Mouse (Mus musculus) limb, embryonic 15.5 days (tissue): ENCODE results near the gene Esrrg. TPM values are rescaled to one million over a fixed set of nuclear protein-coding genes. Genes with fewer than 3 reads are reported as not detected.

Experiments
- ATAC-seq: fragments of 200-750 bp; cut with Nextera tagmentation; 2 replicates; pipeline ENCODE4 v1.8.0; 2017; ENCODE audit warnings: low read depth, moderate TSS enrichment; ENCODE audit not compliant: insufficient number of reproducible peaks, low FRiP score, low TSS enrichment
- H3K27ac ChIP-seq: fragments of 300-500 bp; sonication (generic); 2 replicates; pipeline ENCODE4 v1.5.1; 2015; ENCODE audit warnings: moderate library complexity, mild to moderate bottlenecking, inconsistent platforms
- H3K27me3 ChIP-seq: fragments of 300-500 bp; sonication (generic); 2 replicates; pipeline ENCODE4 v1.6.1; 2015; ENCODE audit warnings: inconsistent platforms
- H3K36me3 ChIP-seq: fragments of 300-500 bp; sonication (generic); 2 replicates; pipeline ENCODE4 v1.6.1; 2015; ENCODE audit warnings: inconsistent platforms
- H3K4me1 ChIP-seq: fragments of 300-500 bp; sonication (generic); 2 replicates; pipeline ENCODE4 v1.6.1; 2015; ENCODE audit warnings: inconsistent platforms
- H3K4me2 ChIP-seq: fragments of 300-500 bp; sonication (generic); 2 replicates; pipeline ENCODE4 v1.6.1; 2015; ENCODE audit warnings: mild to moderate bottlenecking, inconsistent platforms
- H3K4me3 ChIP-seq: fragments of 300-500 bp; sonication (generic); 2 replicates; pipeline ENCODE4 v1.5.1; 2015; ENCODE audit warnings: mild to moderate bottlenecking, inconsistent platforms
- H3K9ac ChIP-seq: fragments of 300-500 bp; sonication (generic); 2 replicates; pipeline ENCODE4 v1.6.1; 2015; ENCODE audit warnings: inconsistent platforms
- H3K9me3 ChIP-seq: fragments of 300-500 bp; sonication (generic); 2 replicates; pipeline ENCODE4 v1.6.1; 2016; ENCODE audit warnings: inconsistent platforms
- WGBS: fragments of 180-500 bp; shearing (Covaris S2); methylation state at CpG from one replicate; pipeline ENCODE4 v1.1.7; 2015; 5-methylcytosine and 5-hydroxymethylcytosine counted together
- polyA plus RNA-seq: library from polyadenylated mRNA; unstranded; fragments of >200 nt; fragmentation: Nextera tagmentation; extraction: Ambion mirVana; gene quantifications from 2 replicates; pipeline ENCODE4 v1.2.1, GENCODE M21; 2015

The Esrrg gene
- polyA plus RNA-seq, 1 experiment from 2014 or later, result 1.8 TPM

DNA sequence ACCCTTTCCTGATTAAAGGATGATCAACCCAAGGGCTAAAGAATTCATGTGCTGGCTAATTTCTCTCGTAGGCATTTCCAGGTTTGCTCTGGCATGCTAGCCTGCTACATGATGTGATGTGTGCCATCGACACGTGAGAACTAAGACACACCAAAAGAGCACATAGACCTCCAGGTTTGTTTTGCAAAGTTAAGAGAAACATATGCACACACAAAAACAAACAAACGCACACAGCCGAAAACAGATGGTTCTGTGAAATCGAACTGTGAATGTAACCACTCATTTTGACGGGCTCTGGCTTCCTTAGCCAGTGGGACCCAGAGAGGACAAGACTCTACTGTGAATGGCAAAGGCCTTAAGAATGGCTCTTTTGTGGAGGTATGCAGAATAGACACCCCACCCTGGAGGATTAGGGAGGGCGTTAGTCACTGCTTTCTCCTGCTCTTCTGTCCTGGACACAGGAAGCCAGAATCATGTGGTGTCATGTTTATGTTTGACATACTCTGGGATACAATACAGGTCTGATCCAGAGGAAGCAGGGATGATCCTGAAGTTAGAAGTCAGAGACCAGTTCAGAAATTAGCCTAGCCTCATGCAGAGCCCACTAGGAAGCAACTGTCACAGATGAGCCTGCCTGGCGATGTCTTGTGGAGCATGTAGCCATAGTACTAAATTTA, 217.0 kb downstream of the Esrrg start:
- 75% methylated on average over 9 of the region's 9 CpGs for WGBS
- H3K27me3 ChIP-seq, result no peaks in the 10 kb centered on the region
- H3K9me3 ChIP-seq, result no peaks in the 10 kb centered on the region
- no peak overlapping the region for H3K9ac ChIP-seq
- no peak for ATAC-seq
- H3K27ac ChIP-seq, result no peak overlapping the region
- no peaks in the 10 kb centered on the region for H3K36me3 ChIP-seq
- H3K4me1 ChIP-seq, result no peaks in the 10 kb centered on the region
- H3K4me2 ChIP-seq, result no peak overlapping the region
- no peak overlapping the region for H3K4me3 ChIP-seq

GRCm38 (mm10) chr1:187826140-187826539, 217.5 kb downstream of the Esrrg start:
- Histone ChIP-seq H3K27ac (no peak overlapping the region), H3K4me3 (no peak overlapping the region), H3K9me3 (no peaks in the 10 kb centered on the region), H3K9ac (no peak overlapping the region), H3K4me2 (no peak overlapping the region), H3K4me1 (no peaks in the 10 kb centered on the region), H3K27me3 (no peaks in the 10 kb centered on the region), H3K36me3 (no peaks in the 10 kb centered on the region)
- ATAC-seq, result no peak
- 73% methylated on average over 1 of the region's 1 CpGs for WGBS

- Histone ChIP-seq H3K9me3 (no peaks in the 10 kb centered on the region), H3K27ac (no peak overlapping the region), H3K9ac (no peak overlapping the region), H3K4me1 (no peaks in the 10 kb centered on the region), H3K27me3 (no peaks in the 10 kb centered on the region), H3K4me3 (no peak overlapping the region), H3K36me3 (no peaks in the 10 kb centered on the region), H3K4me2 (no peak overlapping the region)
- ATAC-seq, result no peak
- WGBS, result 59% methylated on average over 5 of the region's 5 CpGs
Observed at GRCm38 (mm10) chr1:187826869-187827268, 218.3 kb downstream of the Esrrg start.

DNA sequence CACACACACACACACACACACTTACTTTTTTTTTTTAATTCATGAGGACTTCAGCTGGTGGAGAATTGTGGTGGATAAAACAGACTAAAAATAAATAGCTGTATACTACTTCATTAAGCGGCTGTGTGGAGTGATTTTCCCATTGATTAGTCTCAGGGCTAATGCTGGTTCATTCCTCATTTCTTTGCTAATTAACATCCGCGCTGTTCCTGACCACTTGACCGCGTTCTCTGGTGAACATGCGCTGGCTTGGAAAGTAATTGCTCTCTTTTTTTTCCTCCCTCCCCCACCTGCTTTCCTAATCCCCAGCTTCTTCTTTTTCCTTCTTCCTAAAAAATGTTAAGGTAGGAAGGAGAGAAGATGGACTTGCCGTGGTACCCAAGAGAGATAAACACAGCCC, 222.3 kb downstream of the Esrrg start:
- Histone ChIP-seq H3K27me3 (no peaks in the 10 kb centered on the region), H3K4me3 (no peak overlapping the region), H3K4me2 (no peak overlapping the region), H3K27ac (no peak overlapping the region), H3K36me3 (no peaks in the 10 kb centered on the region), H3K9me3 (no peaks in the 10 kb centered on the region), H3K4me1 (no peaks in the 10 kb centered on the region), H3K9ac (no peak overlapping the region)
- no peak for ATAC-seq
- 74% methylated on average over 7 of the region's 7 CpGs for WGBS

- Histone ChIP-seq H3K9me3 (no peaks in the 10 kb centered on the region), H3K36me3 (no peaks in the 10 kb centered on the region), H3K4me2 (no peak overlapping the region), H3K27me3 (no peaks in the 10 kb centered on the region), H3K4me1 (no peaks in the 10 kb centered on the region), H3K9ac (no peak overlapping the region), H3K4me3 (no peak overlapping the region), H3K27ac (no peak overlapping the region)
- WGBS, result 69% methylated on average over 3 of the region's 3 CpGs
- no peak for ATAC-seq
Observed at GRCm38 (mm10) chr1:187832851-187833250, 224.3 kb downstream of the Esrrg start.

GRCm38 (mm10) chr1:187834576-187834975, 226.0 kb downstream of the Esrrg start:
- WGBS, result 88% methylated on average over 3 of the region's 3 CpGs
- no peak overlapping the region for H3K27ac ChIP-seq
- ATAC-seq, result no peak
- H3K27me3 ChIP-seq, result no peaks in the 10 kb centered on the region
- no peak overlapping the region for H3K9ac ChIP-seq
- no peaks in the 10 kb centered on the region for H3K4me1 ChIP-seq
- no peaks in the 10 kb centered on the region for H3K9me3 ChIP-seq
- no peak overlapping the region for H3K4me3 ChIP-seq
- no peaks in the 10 kb centered on the region for H3K36me3 ChIP-seq
- no peak overlapping the region for H3K4me2 ChIP-seq

- Histone ChIP-seq H3K9me3 (no peaks in the 10 kb centered on the region), H3K27me3 (no peaks in the 10 kb centered on the region), H3K9ac (no peak overlapping the region), H3K27ac (no peak overlapping the region), H3K4me3 (no peak overlapping the region), H3K4me2 (no peak overlapping the region), H3K36me3 (no peaks in the 10 kb centered on the region), H3K4me1 (no peaks in the 10 kb centered on the region)
- WGBS, result 40% methylated on average over 6 of the region's 6 CpGs
- no peak for ATAC-seq
Observed at GRCm38 (mm10) chr1:187836384-187836783, 227.8 kb downstream of the Esrrg start.

GRCm38 (mm10) chr1:187836876-187837275, 228.3 kb downstream of the Esrrg start:
- no peak for ATAC-seq
- no peak overlapping the region for H3K9ac ChIP-seq
- H3K4me2 ChIP-seq, result no peak overlapping the region

GRCm38 (mm10) chr1:187841629-187842028, 233.0 kb downstream of the Esrrg start:
- Histone ChIP-seq H3K27ac (no peak overlapping the region), H3K4me3 (no peak overlapping the region), H3K4me2 (no peak overlapping the region), H3K9ac (no peak overlapping the region), H3K36me3 (no peaks in the 10 kb centered on the region), H3K9me3 (no peaks in the 10 kb centered on the region), H3K27me3 (no peaks in the 10 kb centered on the region), H3K4me1 (no peaks in the 10 kb centered on the region)
- ATAC-seq, result no peak
- 78% methylated on average over 8 of the region's 8 CpGs for whole genome bisulfite sequencing

More at GRCm38 (mm10) chr1:187836876-187837275, 228.3 kb downstream of the Esrrg start:
- 41% methylated on average over 7 of the region's 7 CpGs for WGBS
- no peak overlapping the region for H3K4me3 ChIP-seq
- H3K4me1 ChIP-seq, result no peaks in the 10 kb centered on the region
- H3K27me3 ChIP-seq, result no peaks in the 10 kb centered on the region
- H3K9me3 ChIP-seq, result no peaks in the 10 kb centered on the region
- H3K36me3 ChIP-seq, result no peaks in the 10 kb centered on the region
- no peak overlapping the region for H3K27ac ChIP-seq

DNA sequence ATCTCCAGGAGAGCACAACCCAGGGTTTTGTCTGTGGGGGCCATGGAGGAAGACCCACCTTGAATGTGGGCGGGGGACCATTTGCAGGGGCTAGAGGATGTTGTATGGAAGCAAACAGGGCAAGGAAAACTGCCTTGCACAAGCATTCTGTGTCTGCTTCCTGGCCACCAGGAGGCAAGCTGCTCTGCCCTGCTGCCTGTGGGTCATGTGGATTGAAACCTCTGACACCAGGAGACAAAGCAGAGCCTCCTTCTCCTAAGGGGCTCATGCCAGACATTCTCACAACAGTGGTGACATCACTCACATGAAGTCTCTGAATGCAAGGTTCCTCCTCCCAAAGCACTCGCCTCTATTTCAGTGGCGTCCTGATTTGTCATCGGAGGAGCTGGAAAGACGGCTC, 234.1 kb downstream of the Esrrg start:
- no peak overlapping the region for H3K4me3 ChIP-seq
- H3K27ac ChIP-seq, result no peak overlapping the region
- H3K36me3 ChIP-seq, result no peaks in the 10 kb centered on the region
- H3K4me2 ChIP-seq, result no peak overlapping the region
- no peaks in the 10 kb centered on the region for H3K27me3 ChIP-seq
- 90% methylated on average over 5 of the region's 5 CpGs for WGBS
- H3K9me3 ChIP-seq, result no peaks in the 10 kb centered on the region
- no peaks in the 10 kb centered on the region for H3K4me1 ChIP-seq
- ATAC-seq, result no peak
- no peak overlapping the region for H3K9ac ChIP-seq

DNA sequence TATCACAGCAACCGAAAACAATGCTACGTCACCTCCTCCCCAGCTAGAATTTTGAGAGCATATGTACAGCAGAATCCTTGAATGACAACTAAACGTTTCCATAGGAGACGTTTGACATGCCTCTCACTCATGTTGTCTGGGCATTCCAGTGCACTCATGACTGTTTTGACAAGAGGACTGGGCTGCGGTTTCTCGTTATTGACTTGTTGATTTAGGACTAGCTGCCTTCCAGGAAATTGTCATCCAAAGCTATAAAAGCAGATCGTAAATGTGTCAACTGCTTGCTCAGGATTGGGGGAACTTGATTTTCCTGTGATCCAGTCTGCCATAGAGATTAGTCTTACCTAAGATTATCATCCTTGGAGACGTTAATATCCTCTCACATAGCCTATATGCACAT, 245.6 kb downstream of the Esrrg start:
- Histone ChIP-seq H3K4me2 (no peak overlapping the region), H3K27ac (no peak overlapping the region), H3K9ac (no peak overlapping the region), H3K27me3 (no peaks in the 10 kb centered on the region), H3K4me3 (no peak overlapping the region), H3K4me1 (no peaks in the 10 kb centered on the region), H3K9me3 (no peaks in the 10 kb centered on the region), H3K36me3 (no peaks in the 10 kb centered on the region)
- no peak for ATAC-seq
- WGBS, result 25% methylated on average over 8 of the region's 8 CpGs

- Histone ChIP-seq H3K36me3 (no peaks in the 10 kb centered on the region), H3K4me1 (no peaks in the 10 kb centered on the region), H3K9ac (no peak overlapping the region), H3K4me2 (no peak overlapping the region), H3K27me3 (no peaks in the 10 kb centered on the region), H3K9me3 (no peaks in the 10 kb centered on the region), H3K4me3 (no peak overlapping the region), H3K27ac (no peak overlapping the region)
- no peak for ATAC-seq
- 55% methylated on average over 5 of the region's 5 CpGs for WGBS
Observed at GRCm38 (mm10) chr1:187862339-187862738, 253.7 kb downstream of the Esrrg start.

- Histone ChIP-seq H3K36me3 (no peaks in the 10 kb centered on the region), H3K9me3 (no peaks in the 10 kb centered on the region), H3K4me3 (no peak overlapping the region), H3K4me2 (no peak overlapping the region), H3K9ac (no peak overlapping the region), H3K27me3 (no peaks in the 10 kb centered on the region), H3K4me1 (no peaks in the 10 kb centered on the region), H3K27ac (no peak overlapping the region)
- ATAC-seq, result no peak
- WGBS, result 27% methylated on average over 7 of the region's 7 CpGs
Observed at GRCm38 (mm10) chr1:187868427-187868826, 259.8 kb downstream of the Esrrg start.
